Mouse (Mus musculus) heart, postnatal 36 days (tissue): ENCODE data around the gene Kdm2a. TPM values are rescaled to one million over a fixed set of nuclear protein-coding genes. Genes with fewer than 3 reads are reported as not detected.

Experiments used
- DNase-seq, 2 experiments: peaks; one replicate each; pipeline ENCODE4 v3.0.0; 2021 to 2022
- intact Hi-C: fragments of 180-260 bp; cut with DNase I; formaldehyde crosslinking; loops from one replicate; pipeline ENCODE4 v1.15.1; 2025
- total RNA-seq, 2 experiments: library from RNA; stranded (reverse); gene quantifications; 2 replicates each; pipeline ENCODE4 v1.2.3; 2021

The Kdm2a gene
- total RNA-seq = 10 to 100 TPM; 39.4 to 41.1 TPM

DNA sequence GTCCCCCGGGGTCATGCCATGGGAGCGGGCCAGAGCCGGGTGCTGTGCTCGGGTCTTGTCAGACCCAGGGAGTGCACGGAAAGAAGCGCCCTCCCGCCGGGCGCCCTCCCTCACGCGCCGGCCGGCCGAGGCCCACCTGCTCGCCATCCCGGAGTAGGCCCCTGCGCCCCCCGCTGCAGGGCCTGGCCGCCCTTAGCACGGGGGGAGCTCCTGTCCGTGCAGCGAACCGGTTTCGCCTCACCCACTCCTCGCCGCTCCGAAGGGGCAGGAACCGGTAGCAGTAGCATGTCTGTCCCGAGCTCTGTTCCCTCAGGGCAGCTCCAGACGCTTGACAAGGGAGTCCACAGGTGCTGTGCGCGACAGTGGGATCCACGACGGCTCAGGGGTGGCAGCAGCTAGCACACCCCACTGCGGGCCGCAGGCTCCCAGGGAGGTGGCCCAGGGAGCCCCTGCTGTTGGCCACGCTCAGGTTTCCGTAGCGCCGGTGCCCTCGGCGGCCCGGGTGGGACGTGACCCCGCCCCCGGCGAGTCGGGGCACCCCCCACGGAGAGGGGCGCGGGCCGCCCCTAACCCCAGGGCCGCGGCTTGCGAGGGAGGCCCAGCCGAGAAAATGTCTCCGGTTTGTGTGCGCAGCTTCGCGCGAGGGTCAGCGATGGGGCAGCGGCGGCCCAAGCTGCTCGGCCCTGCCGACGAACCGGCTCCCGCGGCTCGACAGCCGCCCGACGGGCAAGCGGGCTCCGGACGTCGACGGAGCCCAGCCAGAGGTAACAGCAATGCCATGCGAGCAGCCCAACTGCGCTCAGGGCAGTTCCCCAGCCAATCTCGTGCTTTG is at the start of gene Kdm2a:
Gene Kdm2a (minus strand): TSS at position 488 of the 832 bp plus-strand sequence.
- DNase-seq = peak; percentile 65 to 76
- intact Hi-C loops = loop anchor here (2.0 kb wide), 1 partner anchor 63 kb away; no protein-coding TSS in a partner anchor

DNA sequence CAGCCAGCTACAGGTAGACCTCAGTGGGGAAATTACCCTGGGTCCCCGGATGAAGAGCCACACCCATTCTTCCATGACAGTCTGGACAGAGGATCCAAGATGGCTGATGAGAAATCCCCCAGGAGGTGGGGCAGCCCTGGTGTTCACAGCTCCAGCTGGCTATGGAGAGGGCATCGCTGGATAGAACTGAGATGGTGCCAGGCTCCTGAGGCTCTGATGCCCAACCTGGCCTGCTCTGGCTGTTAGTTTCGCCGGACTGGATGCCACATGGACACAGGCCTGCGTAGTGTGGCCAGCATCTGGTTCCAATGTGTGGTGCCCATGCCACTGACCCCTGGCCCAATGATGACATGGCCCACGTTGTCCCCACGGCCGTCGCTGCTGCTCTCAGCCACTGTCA is 49.4 kb upstream of the Kdm2a start:
- no peak for DNase-seq
- intact Hi-C loops = no loop called here

DNA sequence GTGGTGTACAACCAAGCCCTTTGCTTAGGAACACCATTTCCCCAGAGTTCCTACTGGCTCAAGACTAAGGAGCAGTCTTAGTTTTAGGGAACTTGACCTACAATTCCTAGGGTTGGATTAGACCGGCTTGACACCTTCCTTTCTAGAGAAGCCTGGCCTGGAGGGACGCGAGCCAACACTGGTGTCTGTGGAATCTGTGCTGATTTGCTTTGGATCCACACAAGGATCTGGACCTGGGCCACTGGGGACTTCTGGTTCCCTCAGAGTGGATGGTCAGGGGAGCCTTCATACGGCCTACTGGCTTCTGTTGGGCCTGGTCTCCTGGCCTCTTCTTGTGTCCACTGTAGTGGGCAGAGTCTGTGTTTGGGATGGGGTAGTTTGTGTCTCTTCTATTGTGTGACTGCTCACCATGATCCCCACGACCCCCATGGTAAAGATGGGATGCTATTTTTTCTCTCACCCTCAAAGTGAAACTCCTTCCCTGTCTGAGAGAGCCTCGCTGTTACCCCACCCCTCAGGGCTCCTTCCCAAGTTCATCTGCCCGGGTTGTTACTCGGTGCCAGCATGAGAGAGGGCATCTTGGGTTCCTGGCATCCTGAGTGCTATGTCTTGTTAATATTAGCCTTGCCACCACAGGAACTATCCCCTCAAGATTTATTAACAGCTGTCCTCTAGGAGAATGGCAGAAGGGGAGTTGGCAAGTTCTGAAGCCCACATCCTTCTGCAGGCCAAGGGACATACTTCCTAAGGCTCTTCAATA is 48.8 kb upstream of the Kdm2a start:
- DNase-seq = no peak
- intact Hi-C loops = no loop called here

DNA sequence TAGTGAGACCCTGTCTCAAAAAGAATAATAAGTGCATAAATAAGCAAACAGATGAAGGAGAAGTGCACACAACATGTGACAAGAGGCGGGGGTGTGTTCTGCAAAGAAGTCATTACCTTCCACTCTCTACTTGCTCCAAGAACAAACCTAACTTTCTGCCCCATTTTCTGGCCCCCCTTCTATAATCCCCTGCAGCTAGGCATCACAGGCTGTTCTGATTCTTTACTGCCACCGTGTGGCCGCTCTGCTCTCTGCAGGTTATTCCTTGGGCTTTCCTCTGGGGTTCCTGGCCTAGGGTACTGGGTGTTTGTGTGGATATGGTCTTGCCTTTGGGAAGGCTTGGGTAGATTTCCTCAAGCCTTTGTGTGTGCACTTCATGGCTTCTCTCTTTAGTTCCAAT is 44.3 kb upstream of the Kdm2a start:
- peak; percentile 75 to 80 for DNase-seq
- intact Hi-C loops = loop anchor here (2.0 kb wide), 2 partner anchors 18 to 186 kb away; no protein-coding TSS in a partner anchor

GRCm38 (mm10) chr19:4441621-4442161 is 43.6 kb upstream of the Kdm2a start:
- intact Hi-C loops = loop anchor here (2.0 kb wide), 3 partner anchors 17 to 185 kb away; no protein-coding TSS in a partner anchor
- peak in 1 of 2 experiments; percentile 35 for DNase-seq

DNA sequence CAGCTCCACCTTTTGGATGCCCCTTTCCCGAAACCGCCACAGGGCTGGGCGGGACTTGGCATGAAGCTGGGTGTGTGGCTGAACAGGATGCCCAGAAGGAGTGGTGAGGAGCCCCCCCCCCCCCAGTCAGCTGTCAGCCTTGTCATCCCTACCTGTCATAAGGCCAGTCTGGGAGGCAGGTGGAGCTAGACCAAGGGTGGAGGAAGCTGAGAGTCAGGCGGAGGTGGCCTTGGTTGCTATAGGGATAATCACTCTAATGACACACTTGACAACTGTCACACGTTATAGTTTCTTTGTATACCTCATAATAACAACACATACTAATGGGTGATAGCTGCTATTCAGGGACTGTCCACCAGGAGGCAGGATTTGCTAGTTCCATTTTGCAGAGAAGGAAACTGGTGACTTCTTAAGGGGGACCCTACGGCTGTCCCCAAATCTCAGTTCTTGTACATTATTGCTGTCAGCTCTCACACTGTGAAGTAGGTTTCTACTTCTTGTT is 43.1 kb upstream of the Kdm2a start:
- peak; percentile 55 to 58 for DNase-seq
- intact Hi-C loops = loop anchor here (2.0 kb wide), 1 partner anchor 102 kb away; no protein-coding TSS in a partner anchor

DNA sequence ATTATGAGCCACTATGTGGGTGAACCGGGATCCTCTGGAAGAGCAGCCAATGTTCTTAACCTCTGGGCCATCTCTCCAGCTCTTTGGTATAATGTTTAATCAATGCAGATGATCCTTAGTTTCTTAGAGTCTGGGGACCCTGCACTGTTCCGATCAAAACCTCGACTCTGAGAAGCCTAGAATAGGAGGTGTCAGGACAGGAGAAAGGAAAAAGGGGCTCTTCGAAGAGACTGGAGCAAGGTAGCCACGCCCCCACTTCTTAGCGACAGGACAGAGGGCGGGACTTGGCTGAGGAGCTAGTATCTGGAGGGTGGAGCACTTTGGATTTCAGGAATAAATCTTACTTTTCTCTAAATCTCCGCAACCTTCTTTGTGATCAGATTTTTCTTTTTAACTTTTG is 42.1 kb upstream of the Kdm2a start:
- peak in 1 of 2 experiments; percentile 38 for DNase-seq
- intact Hi-C loops = loop anchor here (2.0 kb wide), 1 partner anchor 101 kb away; no protein-coding TSS in a partner anchor

GRCm38 (mm10) chr19:4439161-4439801 is 41.2 kb upstream of the Kdm2a start, which contains the start of gene Rhod:
TSS of gene Rhod (minus strand) at chr19:4439432.
- peak; percentile 62 to 63 for DNase-seq
- intact Hi-C loops = no loop called here

GRCm38 (mm10) chr19:4438791-4439160 is 40.7 kb upstream of the Kdm2a start:
- intact Hi-C loops = no loop called here
- no peak for DNase-seq

- DNase-seq = no peak
- intact Hi-C loops = no loop called here
Observed at GRCm38 (mm10) chr19:4437886-4438285, 39.8 kb upstream of the Kdm2a start.

DNA sequence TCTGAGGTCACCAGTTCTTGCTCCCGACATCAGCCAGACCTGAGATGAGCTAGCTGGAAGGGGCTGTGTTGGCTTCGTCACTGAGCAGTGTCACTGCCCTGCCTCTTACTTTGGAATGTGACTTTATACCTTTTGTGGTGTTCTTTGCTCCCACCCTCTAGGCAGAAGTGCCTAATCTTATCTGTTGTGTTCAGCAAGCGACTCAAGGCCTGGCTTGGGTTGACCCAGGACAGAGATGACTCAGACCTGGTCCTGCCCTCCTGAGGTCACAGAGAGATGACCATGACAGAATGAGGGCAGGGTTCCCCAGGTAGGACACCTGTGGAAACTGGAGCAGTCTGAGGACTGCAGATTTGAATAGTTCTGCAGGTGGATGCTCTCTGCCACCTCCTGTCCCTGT is 38.2 kb upstream of the Kdm2a start:
- DNase-seq = no peak
- intact Hi-C loops = no loop called here

DNA sequence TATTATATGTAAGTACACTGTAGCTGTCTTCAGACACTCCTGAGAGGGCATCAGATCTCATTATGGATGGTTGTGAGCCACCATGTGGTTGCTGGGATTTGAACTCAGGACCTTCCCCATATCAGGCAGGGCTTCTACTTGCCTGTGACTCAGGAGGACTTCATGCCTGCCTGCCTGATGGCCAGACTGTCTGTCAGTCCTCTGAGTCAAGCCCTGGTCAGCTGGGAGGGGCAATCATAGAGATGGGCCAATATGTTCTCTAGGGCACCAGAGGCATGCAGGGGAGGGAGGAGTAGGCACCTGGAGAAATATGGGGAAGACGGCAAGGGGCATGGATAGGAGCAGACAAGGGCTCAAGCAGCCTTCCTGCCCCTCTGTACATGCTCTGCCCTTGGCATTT is 36.9 kb upstream of the Kdm2a start:
- intact Hi-C loops = no loop called here
- no peak for DNase-seq

GRCm38 (mm10) chr19:4433756-4434155 is 35.7 kb upstream of the Kdm2a start:
- intact Hi-C loops = no loop called here
- no peak for DNase-seq

GRCm38 (mm10) chr19:4430091-4430620 is 32.1 kb upstream of the Kdm2a start:
- no peak for DNase-seq
- intact Hi-C loops = no loop called here

GRCm38 (mm10) chr19:4425610-4426366 is 27.7 kb upstream of the Kdm2a start:
- peak; percentile 19 to 38 for DNase-seq
- intact Hi-C loops = loop anchor here (2.0 kb wide), 1 partner anchor 17 kb away; no protein-coding TSS in a partner anchor

- no peak for DNase-seq
- intact Hi-C loops = no loop called here
Observed at GRCm38 (mm10) chr19:4423021-4423420, 24.9 kb upstream of the Kdm2a start.

- no peak for DNase-seq
- intact Hi-C loops = no loop called here
Observed at GRCm38 (mm10) chr19:4422581-4422980, 24.5 kb upstream of the Kdm2a start.

GRCm38 (mm10) chr19:4420153-4420910 is 22.2 kb upstream of the Kdm2a start:
- intact Hi-C loops = no loop called here
- no peak for DNase-seq

DNA sequence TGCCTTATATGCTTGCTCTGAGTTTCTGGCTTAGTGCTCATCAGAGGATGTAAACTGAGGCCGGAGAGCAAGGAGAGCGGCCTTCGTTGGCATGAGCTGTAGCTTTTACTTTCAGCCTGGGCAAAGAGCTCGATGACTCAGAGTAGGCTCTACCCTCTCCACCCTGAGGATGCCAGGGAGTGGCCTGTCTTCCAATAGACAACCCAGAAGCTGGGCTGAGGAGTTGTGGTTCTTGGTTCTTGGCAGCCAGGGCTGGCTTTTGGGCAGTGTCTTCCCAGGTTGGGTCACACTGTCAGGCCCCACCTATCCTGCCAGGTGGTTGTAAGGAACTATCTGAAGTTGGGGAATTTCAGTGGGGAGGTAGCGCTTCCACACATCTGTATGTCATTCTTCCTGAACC is 21.6 kb upstream of the Kdm2a start:
- intact Hi-C loops = loop anchor here (5.0 kb wide), 1 partner anchor 162 kb away; no protein-coding TSS in a partner anchor
- DNase-seq = no peak
